Mouse (Mus musculus) mammary gland, adult 2 months (tissue): ENCODE results near the gene Hspb11. TPM values are rescaled to one million over a fixed set of nuclear protein-coding genes. Genes with fewer than 3 reads are reported as not detected.

Experiments used
- polyA plus RNA-seq: library from polyadenylated mRNA; depleted of rRNA; stranded (reverse); fragments of >200 nt; gene quantifications from 2 replicates; pipeline ENCODE4 v1.2.3, GENCODE M21; 2012; ENCODE audit warnings: low replicate concordance; rRNA removed

Gene Hspb11
- polyA plus RNA-seq = 2.2 and 3.4 TPM in 2 replicates

DNA sequence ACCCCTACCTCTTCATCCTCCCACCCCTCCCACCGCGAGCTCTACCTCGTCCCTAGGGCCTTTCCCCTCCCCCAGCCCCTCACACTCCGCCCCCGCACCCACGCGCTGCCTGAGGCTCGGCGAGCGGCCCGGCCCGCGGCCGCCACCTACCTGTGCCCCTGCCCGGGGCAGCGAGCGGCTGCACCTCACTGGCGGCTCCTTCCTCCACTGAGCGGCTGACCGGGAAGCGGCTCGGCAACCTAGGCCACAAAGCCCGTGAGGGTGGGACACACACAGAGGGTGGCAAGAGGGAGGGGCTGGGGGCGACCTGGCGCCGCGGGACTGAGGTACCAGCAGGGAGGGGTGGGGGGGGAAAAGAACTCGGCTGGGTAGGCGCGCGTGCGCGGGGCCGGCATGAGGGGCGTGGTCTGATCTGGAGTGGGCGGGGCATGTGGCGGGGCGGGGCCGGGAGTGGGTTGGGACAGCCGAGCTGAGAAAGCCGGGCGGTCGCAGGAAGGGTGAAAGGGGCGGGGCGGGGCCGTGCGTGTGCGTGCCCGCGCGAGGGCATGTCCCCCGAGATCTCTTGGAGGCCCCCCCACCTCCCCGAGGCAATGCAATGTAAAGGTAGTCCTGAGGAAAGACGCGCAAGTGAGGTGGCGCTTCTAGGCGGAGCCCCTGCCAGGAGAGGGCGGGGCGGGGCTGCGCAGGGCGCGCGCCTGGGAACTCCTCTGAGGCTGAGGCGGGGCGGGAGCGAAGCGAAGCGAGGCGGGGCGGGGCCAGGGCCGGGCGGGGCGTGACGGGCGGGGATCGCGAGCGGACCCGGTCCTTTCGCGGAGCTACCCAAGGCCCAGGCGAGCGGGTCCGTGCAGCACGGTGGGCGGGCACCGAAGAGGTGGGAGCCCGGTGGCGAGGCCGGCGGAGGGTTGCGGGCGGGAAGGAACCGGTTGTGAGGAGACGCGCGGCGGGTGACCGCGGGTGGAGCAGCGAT is at the start of gene Hspb11, which contains the start of gene Lrrc42:
Hspb11 (plus strand) TSS at position 469 of the 967 bp plus-strand sequence.
Lrrc42 (minus strand) TSS at position 408 of the 967 bp plus-strand sequence.

DNA sequence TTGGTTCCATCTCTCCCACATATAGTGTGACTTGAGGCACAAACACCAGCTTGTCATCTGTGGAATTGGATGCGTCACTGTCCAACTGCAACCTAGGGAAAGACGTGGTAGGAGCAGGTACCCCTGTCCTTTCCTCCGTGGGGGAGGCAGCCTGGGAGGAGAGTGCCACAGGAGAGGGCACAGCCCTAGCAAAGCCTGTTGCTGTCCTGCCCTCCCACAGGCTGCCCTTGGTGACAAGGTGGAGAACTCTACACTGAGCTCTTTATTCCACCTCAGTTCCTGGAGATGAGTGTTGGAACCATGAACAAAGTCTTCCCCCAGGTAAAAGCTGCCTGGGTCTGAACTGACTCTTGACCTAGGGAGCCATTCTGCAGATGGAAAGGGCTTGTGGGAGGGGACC is 44.5 kb upstream of the Hspb11 start, which contains the start of gene Ldlrad1:
Ldlrad1 (plus strand) TSS at position 301 of the 400 bp plus-strand sequence.

DNA sequence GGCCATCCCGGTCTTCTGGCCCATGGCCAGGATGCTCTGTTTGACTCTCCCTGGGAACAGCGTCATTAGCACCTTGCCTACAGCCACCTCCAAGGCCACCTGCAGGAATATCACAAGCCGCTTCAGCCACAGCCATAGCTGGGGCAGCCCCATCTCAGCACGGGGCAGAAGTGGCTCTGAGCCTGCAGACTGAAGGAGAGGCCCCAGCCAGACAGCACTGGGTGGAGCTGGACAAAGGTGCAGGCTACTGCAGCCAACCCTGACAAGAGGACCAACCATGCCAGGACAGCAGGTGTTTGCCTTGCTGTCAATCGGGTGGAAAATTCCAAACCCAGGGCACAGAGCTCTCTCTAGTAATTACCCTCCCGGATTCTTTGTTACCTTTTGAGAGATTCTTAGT is 53.6 kb downstream of the Hspb11 start, which contains the start of gene Dio1:
Dio1 (minus strand) TSS at position 204 of the 400 bp plus-strand sequence.

DNA sequence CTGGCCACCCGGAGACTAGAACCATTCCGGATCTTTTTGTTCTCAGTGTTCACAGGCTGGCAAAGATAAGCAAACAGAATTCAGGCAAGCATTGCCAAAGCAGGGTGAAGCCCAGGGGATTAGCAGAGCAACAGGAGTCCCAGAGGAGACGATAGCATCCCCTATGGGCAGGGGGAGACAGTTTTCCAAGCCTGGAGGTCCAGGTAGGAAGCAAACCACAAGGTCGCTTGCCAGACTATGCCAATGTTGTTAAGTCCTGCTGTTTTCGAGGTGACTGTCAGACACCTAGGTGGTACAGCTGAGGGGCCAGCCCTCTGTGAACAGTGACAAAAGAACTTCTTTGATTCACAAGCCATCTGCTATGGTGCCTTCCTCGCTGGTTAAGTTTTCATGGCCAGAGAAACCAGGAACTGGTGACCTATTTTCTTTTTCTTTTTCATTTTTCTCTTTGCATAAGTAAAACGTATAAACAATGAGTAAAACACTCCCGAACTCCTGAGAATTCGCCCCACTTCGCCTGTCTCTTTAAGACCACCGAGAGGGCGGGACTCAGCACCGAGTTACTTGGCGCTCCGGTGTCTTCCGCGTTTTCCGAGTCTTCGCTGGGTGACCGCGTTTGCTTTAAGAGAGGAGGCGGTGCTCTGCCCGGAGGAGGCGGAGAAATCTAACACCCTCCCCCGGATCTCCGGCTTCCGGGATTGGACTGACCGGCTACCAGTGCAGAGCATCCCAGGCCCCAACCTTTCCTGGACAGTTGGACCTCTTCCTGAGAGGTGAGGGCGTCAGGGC is 60.5 kb downstream of the Hspb11 start, which contains the start of gene Yipf1:
Yipf1 (plus strand) TSS at position 674 of the 789 bp plus-strand sequence.

Other genes with a start within 250 kb of the Hspb11 start
- gene Mrpl37, start 186.7 kb upstream of the Hspb11 start, polyA plus RNA-seq = 66.8 and 112 TPM in 2 replicates
- gene Cyb5rl, start 186.6 kb upstream of the Hspb11 start, polyA plus RNA-seq = 10.7 and 10.9 TPM in 2 replicates
- 0.04 TPM in 1 of 2 replicates, not detected in the other for gene Cdcp2, start 156.7 kb upstream of the Hspb11 start, polyA plus RNA-seq
- gene Tmem59, start 75.2 kb upstream of the Hspb11 start, polyA plus RNA-seq = 262 and 291 TPM in 2 replicates
- gene Tceanc2, start 74.5 kb upstream of the Hspb11 start, polyA plus RNA-seq = 6.4 and 8.3 TPM in 2 replicates
- 1.2 and 1.9 TPM in 2 replicates for gene Ldlrad1, start 44.4 kb upstream of the Hspb11 start, polyA plus RNA-seq
- gene Lrrc42, start 61 bp upstream of the Hspb11 start, polyA plus RNA-seq = 8.1 and 10.7 TPM in 2 replicates
- 0.91 TPM in 1 of 2 replicates, not detected in the other for gene Dio1, start 53.6 kb downstream of the Hspb11 start, polyA plus RNA-seq
- 27.9 and 58.1 TPM in 2 replicates for gene Yipf1, start 60.8 kb downstream of the Hspb11 start, polyA plus RNA-seq
- gene Ndc1, start 114.2 kb downstream of the Hspb11 start, polyA plus RNA-seq = 22.6 and 46.7 TPM in 2 replicates
- gene Glis1, start 181.0 kb downstream of the Hspb11 start, polyA plus RNA-seq = 1.9 and 3.6 TPM in 2 replicates